Mouse (Mus musculus) ES-Bruce4 (cell line): ENCODE data around the gene Olfr1239. TPM values are rescaled to one million over a fixed set of nuclear protein-coding genes. Genes with fewer than 3 reads are reported as not detected.

Experiments used
- H3K27ac ChIP-seq: 2 replicates; pipeline ENCODE4 v1.5.1; 2012; ENCODE audit warnings: low read length, inconsistent platforms; ENCODE audit not compliant: insufficient read depth
- H3K27me3 ChIP-seq: 2 replicates; pipeline ENCODE4 v1.6.1; 2012; ENCODE audit warnings: mild to moderate bottlenecking, low read length, inconsistent platforms; ENCODE audit not compliant: control insufficient read depth, poor library complexity, insufficient read depth, severe bottlenecking
- H3K36me3 ChIP-seq: 2 replicates; pipeline ENCODE4 v1.6.1; 2012; ENCODE audit warnings: inconsistent platforms, mild to moderate bottlenecking, low read length, moderate library complexity; ENCODE audit not compliant: control insufficient read depth, poor library complexity, insufficient read depth, severe bottlenecking
- H3K4me1 ChIP-seq: one replicate; pipeline ENCODE4 v1.8.1; 2011; ENCODE audit warnings: low read length; ENCODE audit not compliant: control insufficient read depth, insufficient read depth
- H3K4me3 ChIP-seq: 2 replicates; pipeline ENCODE4 v1.5.1; 2011; ENCODE audit warnings: low read depth, mild to moderate bottlenecking, low read length
- H3K9ac ChIP-seq: 2 replicates; pipeline ENCODE4 v1.6.1; 2012; ENCODE audit warnings: low read depth, mild to moderate bottlenecking, inconsistent platforms; ENCODE audit not compliant: poor library complexity, severe bottlenecking
- H3K9me3 ChIP-seq: replicated peaks from 2 replicates; pipeline ENCODE4 v1.6.1; 2012; ENCODE audit warnings: mild to moderate bottlenecking, low read length, inconsistent platforms; ENCODE audit not compliant: control insufficient read depth, poor library complexity, insufficient read depth, severe bottlenecking
- CTCF ChIP-seq: IDR thresholded peaks from one replicate; pipeline ENCODE4 v1.8.1; 2011; ENCODE audit warnings: low read depth, low read length
- EP300 ChIP-seq: IDR thresholded peaks from 2 replicates; pipeline ENCODE4 v1.6.1; 2011; ENCODE audit warnings: low read depth, low read length; ENCODE audit not compliant: insufficient read depth
- POLR2A ChIP-seq: IDR thresholded peaks from one replicate; pipeline ENCODE4 v1.8.1; 2011; ENCODE audit warnings: low read length; ENCODE audit not compliant: insufficient read depth
- polyA plus RNA-seq: library from polyadenylated mRNA; stranded (reverse); fragments of >200 nt; gene quantifications from 2 replicates; pipeline ENCODE4 v1.2.4, GENCODE M21; 2011; ENCODE audit warnings: low read depth; ENCODE audit not compliant: missing spikeins, insufficient read depth, insufficient read length

The Olfr1239 gene
- not detected in 2 replicates for polyA plus RNA-seq

- Histone ChIP-seq H3K4me1 (no peaks in the 10 kb centered on the region), H3K9me3 (no peaks in the 10 kb centered on the region), H3K27me3 (no peaks in the 10 kb centered on the region), H3K27ac (no peak within 1 kb of the TSS), H3K36me3 (no peaks in the 10 kb centered on the region), H3K4me3 (no peak within 1 kb of the TSS), H3K9ac (no peak within 1 kb of the TSS)
- no peak for TF ChIP-seq POLR2A
- TF ChIP-seq EP300: no peak
- TF ChIP-seq CTCF: no peak
Observed at GRCm38 (mm10) chr2:89420307-89420706, at the start of gene Olfr1239. TSS of gene Olfr1239 (minus strand) at chr2:89420407.

- H3K4me3 ChIP-seq: no peak within 1 kb of the TSS
- no peaks in the 10 kb centered on the region for H3K9me3 ChIP-seq
- H3K27ac ChIP-seq: no peak within 1 kb of the TSS
- H3K27me3 ChIP-seq: no peaks in the 10 kb centered on the region
- H3K36me3 ChIP-seq: no peaks in the 10 kb centered on the region
- no peak within 1 kb of the TSS for H3K9ac ChIP-seq
- TF ChIP-seq CTCF (no peak), EP300 (no peak), POLR2A (no peak)
- no peaks in the 10 kb centered on the region for H3K4me1 ChIP-seq
Observed at GRCm38 (mm10) chr2:89442900-89443299, 22.7 kb upstream of the Olfr1239 start, which contains the start of gene Olfr1240. TSS of gene Olfr1240 (minus strand) at chr2:89443000.

DNA sequence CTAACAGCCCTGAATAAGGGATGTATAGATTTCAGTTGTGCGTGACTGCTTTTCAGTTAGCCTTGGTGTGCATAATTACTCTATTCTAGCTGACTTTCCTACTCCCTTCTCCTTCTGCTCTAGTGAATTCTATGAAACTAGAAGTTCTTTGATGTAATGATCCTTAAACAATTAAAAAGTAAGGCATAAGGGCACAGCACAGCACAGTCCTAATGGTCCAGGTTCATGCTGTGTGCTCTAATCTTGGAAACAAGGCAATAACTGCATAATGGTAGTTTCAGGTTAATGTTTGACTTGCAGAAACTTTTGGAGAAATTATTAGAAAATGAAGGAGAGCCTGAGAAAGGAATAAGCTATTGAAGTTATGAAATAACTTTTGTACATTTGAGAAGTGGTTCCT is 5.7 kb downstream of the Olfr1239 start:
- no peak for TF ChIP-seq POLR2A
- TF ChIP-seq CTCF: no peak
- no peak for TF ChIP-seq EP300
- H3K36me3 ChIP-seq: no peaks in the 10 kb centered on the region
- no peaks in the 10 kb centered on the region for H3K27me3 ChIP-seq
- H3K9ac ChIP-seq: no peak overlapping the region
- no peaks in the 10 kb centered on the region for H3K9me3 ChIP-seq
- H3K4me3 ChIP-seq: no peak overlapping the region
- H3K4me1 ChIP-seq: no peaks in the 10 kb centered on the region
- H3K27ac ChIP-seq: no peak overlapping the region

DNA sequence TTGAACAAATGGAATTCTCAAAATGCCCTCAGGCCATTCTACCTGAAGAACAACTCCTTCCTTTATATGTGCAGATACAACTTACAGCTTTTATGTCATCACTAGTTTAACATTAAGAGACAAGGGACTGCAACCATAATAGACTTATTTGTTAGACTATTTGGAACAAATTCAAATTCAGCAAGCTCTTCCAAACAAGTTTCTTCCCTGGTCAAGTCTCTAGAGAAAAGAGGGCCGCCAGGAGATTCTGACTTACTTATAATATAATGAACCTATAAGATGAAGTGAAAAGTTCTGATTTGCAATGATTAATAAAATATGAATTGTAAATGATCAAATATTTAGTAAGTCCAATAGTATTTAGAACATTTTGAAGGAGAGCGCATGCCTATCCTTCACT is 10.6 kb downstream of the Olfr1239 start, which contains the start of gene Olfr1238:
Olfr1238 (minus strand) TSS at position 101 of the 400 bp plus-strand sequence.
- Histone ChIP-seq H3K36me3 (no peaks in the 10 kb centered on the region), H3K27me3 (no peaks in the 10 kb centered on the region), H3K4me3 (no peak within 1 kb of the TSS), H3K9ac (no peak within 1 kb of the TSS), H3K27ac (no peak within 1 kb of the TSS), H3K9me3 (no peaks in the 10 kb centered on the region), H3K4me1 (no peaks in the 10 kb centered on the region)
- TF ChIP-seq CTCF (no peak), POLR2A (no peak)

- Histone ChIP-seq H3K27me3 (no peaks in the 10 kb centered on the region), H3K27ac (no peak overlapping the region), H3K9ac (no peak overlapping the region), H3K36me3 (no peaks in the 10 kb centered on the region), H3K4me1 (no peaks in the 10 kb centered on the region), H3K9me3 (no peaks in the 10 kb centered on the region), H3K4me3 (no peak overlapping the region)
- TF ChIP-seq EP300 (no peak), CTCF (no peak), POLR2A (no peak)
Observed at GRCm38 (mm10) chr2:89400882-89401281, 19.3 kb downstream of the Olfr1239 start.

Other genes starting within 250 kb of the Olfr1239 start
- not detected in 2 replicates for gene Olfr1225, start 245.7 kb downstream of the Olfr1239 start, polyA plus RNA-seq
- not detected in 2 replicates for gene Olfr1226, start 220.4 kb downstream of the Olfr1239 start, polyA plus RNA-seq
- not detected in 2 replicates for gene Olfr1228, start 166.3 kb downstream of the Olfr1239 start, polyA plus RNA-seq
- gene Olfr1229, start 132.4 kb downstream of the Olfr1239 start, polyA plus RNA-seq: not detected in 2 replicates
- gene Olfr1230, start 123.1 kb downstream of the Olfr1239 start, polyA plus RNA-seq: not detected in 2 replicates
- gene Olfr1231, start 113.3 kb downstream of the Olfr1239 start, polyA plus RNA-seq: not detected in 2 replicates
- not detected in 2 replicates for gene Olfr1232, start 90.7 kb downstream of the Olfr1239 start, polyA plus RNA-seq
- not detected in 2 replicates for gene Olfr1233, start 78.0 kb downstream of the Olfr1239 start, polyA plus RNA-seq
- gene Olfr1234, start 55.5 kb downstream of the Olfr1239 start, polyA plus RNA-seq: not detected in 2 replicates
- gene Olfr1238, start 10.7 kb downstream of the Olfr1239 start, polyA plus RNA-seq: not detected in 2 replicates
- not detected in 2 replicates for gene Olfr1240, start 22.6 kb upstream of the Olfr1239 start, polyA plus RNA-seq
- not detected in 2 replicates for gene Olfr1241, start 66.7 kb upstream of the Olfr1239 start, polyA plus RNA-seq
- not detected in 2 replicates for gene Olfr1242, start 77.9 kb upstream of the Olfr1239 start, polyA plus RNA-seq
- gene Olfr1243, start 111.1 kb upstream of the Olfr1239 start, polyA plus RNA-seq: not detected in 2 replicates
- gene Olfr1245, start 158.0 kb upstream of the Olfr1239 start, polyA plus RNA-seq: not detected in 2 replicates
- gene Olfr1246, start 172.8 kb upstream of the Olfr1239 start, polyA plus RNA-seq: not detected in 2 replicates
- gene Olfr1247, start 193.7 kb upstream of the Olfr1239 start, polyA plus RNA-seq: not detected in 2 replicates
- not detected in 2 replicates for gene Olfr1248, start 197.8 kb upstream of the Olfr1239 start, polyA plus RNA-seq
- not detected in 2 replicates for gene Olfr1249, start 214.6 kb upstream of the Olfr1239 start, polyA plus RNA-seq
- not detected in 2 replicates for gene Olfr1250, start 241.1 kb upstream of the Olfr1239 start, polyA plus RNA-seq